Mouse (Mus musculus): Measurements from ENCODE around the gene Ptprg.

- no peak for TF ChIP-seq CTCF (IDR thresholded peaks at IDR 0.05; ENCODE audit: control insufficient read depth, insufficient read depth, insufficient replicate concordance, low read depth, low read length)
- TF ChIP-seq POLR2A (IDR thresholded peaks at IDR 0.05; ENCODE audit: control insufficient read depth, low read depth, low read length) = no peak
Measured at GRCm38 (mm10) chr14:11732376-11732775, 179.0 kb downstream of the Ptprg start.
